Mouse (Mus musculus) midbrain, embryonic 14.5 days (tissue): Measurements from ENCODE around the gene Ackr2. TPM values are rescaled to one million over a fixed set of nuclear protein-coding genes. Genes with fewer than 3 reads are reported as not detected.

Source experiments
- ATAC-seq: fragments of 200-750 bp; cut with Nextera tagmentation; 2 replicates; pipeline ENCODE4 v1.8.0; 2017; ENCODE audit warnings: moderate number of reproducible peaks, moderate library complexity; ENCODE audit not compliant: low FRiP score, low TSS enrichment
- DNase-seq: peaks from one replicate; pipeline ENCODE4 v3.0.0-alpha.2; 2015
- H3K27ac ChIP-seq: fragments of 300-500 bp; sonication (generic); replicated peaks from 2 replicates; pipeline ENCODE4 v1.5.1; 2014; ENCODE audit warnings: mild to moderate bottlenecking, low read depth, low read length, moderate library complexity
- H3K27me3 ChIP-seq: fragments of 300-500 bp; sonication (generic); 2 replicates; pipeline ENCODE4 v1.6.1; 2014; ENCODE audit warnings: low read length, control low read depth, mixed read lengths; ENCODE audit not compliant: control insufficient read depth, insufficient read depth
- H3K36me3 ChIP-seq: fragments of 300-500 bp; sonication (generic); 2 replicates; pipeline ENCODE4 v1.6.1; 2014; ENCODE audit warnings: low read length, control low read depth; ENCODE audit not compliant: control insufficient read depth, insufficient read depth
- H3K4me1 ChIP-seq: fragments of 300-500 bp; sonication (generic); 2 replicates; pipeline ENCODE4 v1.6.1; 2014; ENCODE audit warnings: mild to moderate bottlenecking, antibody characterized with exemption, low read length, control low read depth; ENCODE audit not compliant: control insufficient read depth, insufficient read depth
- H3K4me2 ChIP-seq: fragments of 300-500 bp; sonication (generic); 2 replicates; pipeline ENCODE4 v1.6.1; 2014; ENCODE audit warnings: mild to moderate bottlenecking, low read length, moderate library complexity
- H3K4me3 ChIP-seq: fragments of 300-500 bp; sonication (generic); replicated peaks from 2 replicates; pipeline ENCODE4 v1.5.1; 2014; ENCODE audit warnings: low read depth, low read length
- H3K9ac ChIP-seq: fragments of 300-500 bp; sonication (generic); replicated peaks from 2 replicates; pipeline ENCODE4 v1.6.1; 2014; ENCODE audit warnings: mild to moderate bottlenecking, low read length, moderate library complexity
- H3K9me3 ChIP-seq: fragments of 300-500 bp; sonication (generic); 2 replicates; pipeline ENCODE4 v1.6.1; 2016; ENCODE audit warnings: low read length, control low read depth, mixed read lengths; ENCODE audit not compliant: control insufficient read depth
- WGBS: fragments of 180-500 bp; shearing (Covaris S2); extraction: QIAGEN DNeasy Blood & Tissue Kit; methylation state at CpG from one replicate; pipeline ENCODE4 v1.1.7; 2014; 5-methylcytosine and 5-hydroxymethylcytosine counted together
- polyA plus RNA-seq: library from polyadenylated mRNA; unstranded; fragments of >200 nt; fragmentation: Nextera tagmentation; extraction: Ambion mirVana; gene quantifications from 2 replicates; pipeline ENCODE4 v1.2.1, GENCODE M21; 2014

The Ackr2 gene
- polyA plus RNA-seq, 1 experiment from 2014 or later, result 4.5 TPM

GRCm38 (mm10) chr9:121906456-121906855, 8.3 kb downstream of the Ackr2 start:
- Histone ChIP-seq H3K9ac (no peak overlapping the region), H3K4me1 (no peaks in the 10 kb centered on the region), H3K4me2 (no peak overlapping the region), H3K4me3 (no peak overlapping the region), H3K9me3 (no peaks in the 10 kb centered on the region), H3K36me3 (no peaks in the 10 kb centered on the region), H3K27ac (no peak overlapping the region), H3K27me3 (no peaks in the 10 kb centered on the region)
- ATAC-seq (no peak), DNase-seq (no peak)
- WGBS, result 84% methylated on average over 5 of the region's 5 CpGs

DNA sequence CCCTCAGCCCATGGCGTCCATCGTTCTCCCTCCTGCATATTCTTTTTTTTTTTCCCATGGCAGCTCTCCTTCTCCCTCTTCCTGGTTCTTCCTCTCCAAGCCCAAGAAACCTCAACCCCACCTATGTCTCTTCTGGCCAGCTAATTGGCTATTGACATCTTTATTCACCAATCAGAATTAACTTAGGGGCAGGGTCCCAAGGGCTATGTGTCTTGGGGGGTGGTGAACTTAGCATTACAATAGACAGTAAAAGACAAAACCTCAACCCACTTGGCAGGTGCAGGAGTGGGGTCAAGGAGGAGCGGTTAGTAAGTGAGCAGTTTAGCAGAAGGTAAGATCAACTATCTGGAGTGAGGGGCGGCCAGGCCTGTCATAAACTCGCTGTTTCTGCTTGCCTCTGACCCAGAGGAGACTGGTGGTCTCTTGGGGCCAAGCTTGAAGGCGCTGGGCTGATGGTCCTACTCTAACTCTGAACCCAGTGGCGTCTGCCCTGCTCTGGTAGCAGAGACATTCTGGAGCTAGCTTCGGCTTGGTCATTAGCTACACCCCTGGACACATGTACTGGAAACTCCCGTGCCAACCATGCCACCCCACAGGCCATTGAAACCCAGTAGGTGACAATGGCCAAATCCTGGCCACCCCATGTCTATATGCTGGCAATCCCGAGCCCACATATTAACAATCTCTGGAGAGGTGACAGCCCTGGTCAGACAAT, 9.4 kb downstream of the Ackr2 start:
- no peak for DNase-seq
- no peak overlapping the region for H3K27ac ChIP-seq
- no peak overlapping the region for H3K4me2 ChIP-seq
- no peak overlapping the region for H3K4me3 ChIP-seq
- no peak for ATAC-seq
- H3K9ac ChIP-seq, result no peak overlapping the region
- WGBS, result 74% methylated on average over 10 of the region's 10 CpGs
- no peaks in the 10 kb centered on the region for H3K27me3 ChIP-seq
- H3K9me3 ChIP-seq, result no peaks in the 10 kb centered on the region
- no peaks in the 10 kb centered on the region for H3K36me3 ChIP-seq
- no peaks in the 10 kb centered on the region for H3K4me1 ChIP-seq

GRCm38 (mm10) chr9:121908321-121908720, 10.2 kb downstream of the Ackr2 start:
- Histone ChIP-seq H3K36me3 (no peaks in the 10 kb centered on the region), H3K4me2 (no peak overlapping the region), H3K27me3 (no peaks in the 10 kb centered on the region), H3K9ac (no peak overlapping the region), H3K4me3 (no peak overlapping the region), H3K27ac (no peak overlapping the region), H3K9me3 (no peaks in the 10 kb centered on the region), H3K4me1 (no peaks in the 10 kb centered on the region)
- ATAC-seq (no peak), DNase-seq (no peak)
- 92% methylated on average over 17 of the region's 17 CpGs for WGBS

GRCm38 (mm10) chr9:121909635-121910034, 11.5 kb downstream of the Ackr2 start:
- 74% methylated on average over 6 of the region's 6 CpGs for WGBS
- ATAC-seq, result no peak
- H3K9me3 ChIP-seq, result no peaks in the 10 kb centered on the region

DNA sequence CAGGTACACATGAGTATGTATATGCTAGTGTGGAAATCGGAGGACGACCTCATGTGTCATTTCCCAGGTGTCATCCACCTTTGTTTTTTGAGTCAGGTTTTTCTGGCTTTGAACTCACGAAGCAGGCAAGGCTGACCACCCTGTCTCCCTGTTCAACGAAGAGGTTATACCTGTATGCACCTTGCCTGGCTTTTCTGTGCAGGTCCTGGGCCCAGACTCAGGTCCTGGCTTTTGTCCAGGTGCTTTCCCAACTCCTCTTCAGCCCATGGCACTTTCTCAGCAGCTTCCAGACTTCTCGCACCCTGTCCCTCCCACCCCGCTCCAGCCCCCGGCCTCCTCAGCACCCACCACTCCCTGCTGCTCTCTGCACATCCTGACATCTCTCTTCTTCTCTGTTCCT, 13.0 kb downstream of the Ackr2 start:
- H3K27me3 ChIP-seq, result no peaks in the 10 kb centered on the region
- no peak for DNase-seq
- H3K9me3 ChIP-seq, result no peaks in the 10 kb centered on the region
- no peak overlapping the region for H3K9ac ChIP-seq
- H3K4me2 ChIP-seq, result no peak overlapping the region
- no peaks in the 10 kb centered on the region for H3K4me1 ChIP-seq
- H3K27ac ChIP-seq, result no peak overlapping the region
- 88% methylated on average over 7 of the region's 7 CpGs for WGBS
- no peaks in the 10 kb centered on the region for H3K36me3 ChIP-seq
- ATAC-seq, result no peak
- H3K4me3 ChIP-seq, result no peak overlapping the region

More at GRCm38 (mm10) chr9:121909635-121910034, 11.5 kb downstream of the Ackr2 start:
- H3K4me3 ChIP-seq, result no peak overlapping the region
- H3K4me1 ChIP-seq, result no peaks in the 10 kb centered on the region
- no peak for DNase-seq
- H3K36me3 ChIP-seq, result no peaks in the 10 kb centered on the region
- no peaks in the 10 kb centered on the region for H3K27me3 ChIP-seq
- H3K9ac ChIP-seq, result no peak overlapping the region
- H3K27ac ChIP-seq, result no peak overlapping the region
- H3K4me2 ChIP-seq, result no peak overlapping the region

DNA sequence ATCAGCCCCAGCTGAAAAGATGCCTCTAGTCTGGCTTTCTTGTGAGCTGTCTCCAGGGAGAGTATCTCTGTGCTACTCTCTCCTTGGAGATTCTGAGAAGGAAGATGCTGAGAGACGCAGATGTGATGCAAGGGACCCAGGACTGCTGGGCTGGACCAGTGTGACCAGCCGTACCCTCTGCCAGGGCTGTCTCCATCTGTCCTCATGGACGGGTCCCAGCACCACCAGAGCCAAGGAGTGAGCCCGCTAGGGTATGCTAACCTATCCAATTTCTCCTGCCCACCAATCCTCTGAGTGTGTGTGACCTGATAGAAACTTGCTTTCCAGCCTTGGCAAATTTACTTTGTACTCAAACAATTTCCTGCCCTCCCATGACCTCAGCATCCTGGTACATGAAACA, 14.6 kb downstream of the Ackr2 start:
- H3K36me3 ChIP-seq, result no peaks in the 10 kb centered on the region
- WGBS, result 84% methylated on average over 4 of the region's 4 CpGs
- ATAC-seq, result no peak
- no peaks in the 10 kb centered on the region for H3K4me1 ChIP-seq
- H3K27ac ChIP-seq, result no peak overlapping the region
- no peak overlapping the region for H3K4me3 ChIP-seq
- H3K4me2 ChIP-seq, result no peak overlapping the region
- H3K9me3 ChIP-seq, result no peaks in the 10 kb centered on the region
- DNase-seq, result no peak
- H3K9ac ChIP-seq, result no peak overlapping the region
- no peaks in the 10 kb centered on the region for H3K27me3 ChIP-seq

GRCm38 (mm10) chr9:121914226-121914757, 16.1 kb downstream of the Ackr2 start:
- Histone ChIP-seq H3K9me3 (no peaks in the 10 kb centered on the region), H3K27ac (no peak overlapping the region), H3K4me1 (no peaks in the 10 kb centered on the region), H3K4me3 (no peak overlapping the region), H3K36me3 (no peaks in the 10 kb centered on the region), H3K9ac (no peak overlapping the region), H3K27me3 (no peaks in the 10 kb centered on the region), H3K4me2 (no peak overlapping the region)
- ATAC-seq (no peak), DNase-seq (no peak)
- WGBS, result 90% methylated on average over 8 of the region's 8 CpGs

- no peak overlapping the region for H3K4me3 ChIP-seq
- WGBS, result 91% methylated on average over 10 of the region's 10 CpGs
- H3K9ac ChIP-seq, result no peak overlapping the region
- no peaks in the 10 kb centered on the region for H3K27me3 ChIP-seq
- no peaks in the 10 kb centered on the region for H3K4me1 ChIP-seq
- H3K9me3 ChIP-seq, result no peaks in the 10 kb centered on the region
- DNase-seq (no peak), ATAC-seq (no peak)
- no peaks in the 10 kb centered on the region for H3K36me3 ChIP-seq
- no peak overlapping the region for H3K27ac ChIP-seq
- no peak overlapping the region for H3K4me2 ChIP-seq
Measured at GRCm38 (mm10) chr9:121915056-121915455, 16.9 kb downstream of the Ackr2 start.

DNA sequence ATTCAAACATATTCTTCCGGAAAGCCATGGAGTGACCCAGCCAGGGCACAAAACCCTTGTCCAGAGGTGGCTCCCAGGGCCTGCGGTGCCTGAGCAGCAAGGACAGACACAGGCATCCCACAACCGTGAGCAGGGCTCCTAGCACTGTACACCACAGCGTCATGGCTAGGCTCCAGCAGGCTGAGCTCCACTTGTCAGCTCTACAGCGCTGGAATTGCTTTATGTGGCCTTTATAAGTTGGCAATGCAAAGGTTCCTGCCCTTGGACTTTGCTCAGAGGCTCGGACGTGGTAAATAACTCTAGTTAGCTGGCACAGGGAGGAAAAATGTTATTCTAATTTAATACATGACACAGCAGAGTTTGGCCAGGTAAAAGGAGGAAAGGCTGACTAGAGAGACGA, 17.9 kb downstream of the Ackr2 start, which contains the start of gene Cyp8b1:
Gene Cyp8b1, minus strand, starts transcription at position 204 of the 400 bp plus-strand sequence.
- ATAC-seq (no peak), DNase-seq (no peak)
- Histone ChIP-seq H3K27me3 (no peaks in the 10 kb centered on the region), H3K36me3 (no peaks in the 10 kb centered on the region), H3K4me3 (no peak within 1 kb of the TSS), H3K4me2 (no peak within 1 kb of the TSS), H3K4me1 (no peaks in the 10 kb centered on the region), H3K9me3 (no peaks in the 10 kb centered on the region), H3K27ac (no peak within 1 kb of the TSS), H3K9ac (no peak within 1 kb of the TSS)
- WGBS, result 77% methylated on average over 8 of the region's 8 CpGs
